Mouse (Mus musculus): ENCODE results near the gene Etl4. TPM values are rescaled to one million over a fixed set of nuclear protein-coding genes. Genes with fewer than 3 reads are reported as not detected.

Gene Etl4
- total RNA-seq, 1 experiment: 50.8 TPM

GRCm38 (mm10) chr2:20549996-20550395 is 640.4 kb downstream of the Etl4 start:
- H3K9ac ChIP-seq (ENCODE audit: insufficient read depth, low read depth, low read length, poor library complexity, severe bottlenecking): no peak overlapping the region
- H3K4me3 ChIP-seq (ENCODE audit: insufficient read depth in 1 of 2, low read depth in 1 of 2, low read length in 2 of 2, poor library complexity in 1 of 2, severe bottlenecking in 1 of 2): no peak overlapping the region
- H3K9me3 ChIP-seq (ENCODE audit: control insufficient read depth, insufficient read depth, low read depth, low read length): no peaks in the 10 kb centered on the region
- in situ Hi-C loops (cut with MboI; ENCODE audit: low sequenced_read_pairs in 2 of 2, unreplicated experiment in 2 of 2): no loop called here
- DNase-seq (ENCODE audit: low read depth, low spot score): no peak
- peaks cover 12 to 15% of the 10 kb centered on the region in 2 experiments for H3K4me1 ChIP-seq (ENCODE audit: control insufficient read depth in 2 of 2, insufficient read depth in 2 of 2, low read length in 2 of 2, poor library complexity in 1 of 2)
- H3K27ac ChIP-seq (ENCODE audit: insufficient read depth, low read depth, low read length, poor library complexity, severe bottlenecking): peak overlapping the region; percentile 66; the same call in 1 of the 2 replicates
- H3K36me3 ChIP-seq (ENCODE audit: control insufficient read depth, insufficient read depth, low read length, poor library complexity, severe bottlenecking): no peaks in the 10 kb centered on the region
- TF ChIP-seq ZC3H11A (IDR thresholded peaks at IDR 0.05; ENCODE audit: borderline replicate concordance, low read depth, low read length): no peak
- TF ChIP-seq MAFK (IDR thresholded peaks at IDR 0.05; ENCODE audit: insufficient read depth, low read depth, low read length): no peak
- TF ChIP-seq HCFC1 (IDR thresholded peaks at IDR 0.05; ENCODE audit: borderline replicate concordance, insufficient read depth, low read length): no peak

DNA sequence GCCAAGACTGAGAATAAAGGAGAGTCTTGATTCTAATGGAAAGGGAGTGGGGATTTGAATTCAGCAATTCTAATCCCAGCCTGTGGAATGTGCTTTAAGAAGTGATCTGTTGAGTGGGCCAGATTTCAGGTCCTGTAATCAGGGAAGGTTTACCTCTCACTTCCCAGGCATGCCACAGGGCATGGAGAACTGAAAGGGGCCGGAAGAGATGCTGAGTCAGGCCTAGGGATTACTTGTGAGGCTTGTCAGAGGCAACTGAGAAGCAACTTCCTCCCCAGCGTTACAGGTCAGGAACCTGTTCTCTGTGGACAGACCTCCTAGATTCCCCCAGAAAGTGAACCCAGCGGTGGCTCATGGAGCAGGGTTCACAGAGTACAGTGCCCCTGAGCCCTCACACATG is 646.1 kb downstream of the Etl4 start:
- Histone ChIP-seq H3K27ac (ENCODE audit: insufficient read depth, low read depth, low read length, poor library complexity, severe bottlenecking) (peak overlapping the region; percentile 48; the same call in 1 of the 2 replicates), H3K9me3 (ENCODE audit: control insufficient read depth, insufficient read depth, low read depth, low read length) (no peaks in the 10 kb centered on the region), H3K4me3 (ENCODE audit: insufficient read depth in 1 of 2, low read depth in 1 of 2, low read length in 2 of 2, poor library complexity in 1 of 2, severe bottlenecking in 1 of 2) (no peak overlapping the region), H3K4me1 (ENCODE audit: control insufficient read depth in 2 of 2, insufficient read depth in 2 of 2, low read length in 2 of 2, poor library complexity in 1 of 2) (peaks cover 2 to 12% of the 10 kb centered on the region in 2 experiments; a peak in 3 of 4 replicates), H3K9ac (ENCODE audit: insufficient read depth, low read depth, low read length, poor library complexity, severe bottlenecking) (peak overlapping the region; percentile 30; the same call in 1 of the 2 replicates), H3K36me3 (ENCODE audit: control insufficient read depth, insufficient read depth, low read length, poor library complexity, severe bottlenecking) (no peaks in the 10 kb centered on the region)
- in situ Hi-C loops (cut with MboI; ENCODE audit: low sequenced_read_pairs in 2 of 2, unreplicated experiment in 2 of 2): no loop called here
- no peak for DNase-seq (ENCODE audit: low read depth, low spot score)
- TF ChIP-seq MAFK (IDR thresholded peaks at IDR 0.05; ENCODE audit: insufficient read depth, low read depth, low read length) (peak; percentile 71), ZC3H11A (IDR thresholded peaks at IDR 0.05; ENCODE audit: borderline replicate concordance, low read depth, low read length) (no peak), HCFC1 (IDR thresholded peaks at IDR 0.05; ENCODE audit: borderline replicate concordance, insufficient read depth, low read length) (no peak)

DNA sequence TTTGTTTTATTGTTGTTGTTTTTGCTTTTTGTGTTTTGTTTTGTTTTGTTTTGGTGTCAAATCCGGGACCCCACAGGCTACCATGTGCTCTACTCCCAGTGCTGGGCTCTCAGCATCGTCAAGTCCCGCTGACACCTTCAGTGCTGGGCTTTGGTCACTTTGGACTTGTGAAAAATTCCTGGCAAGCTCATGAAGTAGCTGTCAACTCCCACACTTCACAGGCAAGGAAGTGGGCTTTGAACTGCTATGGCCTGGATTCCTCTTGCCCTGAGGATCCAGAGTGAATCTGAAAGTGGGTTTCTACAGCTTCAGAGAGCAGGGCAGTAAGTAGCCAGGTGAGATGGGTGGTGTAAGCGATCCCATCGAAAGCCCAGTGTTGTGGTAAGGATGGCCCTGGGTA is 649.5 kb downstream of the Etl4 start:
- no peak for TF ChIP-seq MAFK (IDR thresholded peaks at IDR 0.05; ENCODE audit: insufficient read depth, low read depth, low read length)
- no peak for TF ChIP-seq HCFC1 (IDR thresholded peaks at IDR 0.05; ENCODE audit: borderline replicate concordance, insufficient read depth, low read length)
- no peak for TF ChIP-seq ZC3H11A (IDR thresholded peaks at IDR 0.05; ENCODE audit: borderline replicate concordance, low read depth, low read length)
- TF ChIP-seq CHD2 (IDR thresholded peaks at IDR 0.05; ENCODE audit: low read depth, low read length): no peak
- TF ChIP-seq ZNF384 (IDR thresholded peaks at IDR 0.05; ENCODE audit: low read depth, low read length): no peak
- H3K27ac ChIP-seq (ENCODE audit: insufficient read depth, low read depth, low read length, poor library complexity, severe bottlenecking): no peak overlapping the region
- in situ Hi-C loops (cut with MboI; ENCODE audit: low sequenced_read_pairs in 2 of 2, unreplicated experiment in 2 of 2): no loop called here

GRCm38 (mm10) chr2:20559723-20560122 is 650.1 kb downstream of the Etl4 start:
- Histone ChIP-seq H3K4me3 (ENCODE audit: insufficient read depth in 1 of 2, low read depth in 1 of 2, low read length in 2 of 2, poor library complexity in 1 of 2, severe bottlenecking in 1 of 2) (no peak overlapping the region), H3K9ac (ENCODE audit: insufficient read depth, low read depth, low read length, poor library complexity, severe bottlenecking) (peak overlapping the region; percentile 10; the same call in 1 of the 2 replicates), H3K9me3 (ENCODE audit: control insufficient read depth, insufficient read depth, low read depth, low read length) (no peaks in the 10 kb centered on the region), H3K27ac (ENCODE audit: insufficient read depth, low read depth, low read length, poor library complexity, severe bottlenecking) (peak overlapping the region; percentile 55; the same call in 1 of the 2 replicates), H3K4me1 (ENCODE audit: control insufficient read depth in 2 of 2, insufficient read depth in 2 of 2, low read length in 2 of 2, poor library complexity in 1 of 2) (peaks cover 5 to 16% of the 10 kb centered on the region in 2 experiments), H3K36me3 (ENCODE audit: control insufficient read depth, insufficient read depth, low read length, poor library complexity, severe bottlenecking) (no peaks in the 10 kb centered on the region)
- DNase-seq (ENCODE audit: low read depth, low spot score): no peak
- in situ Hi-C loops (cut with MboI; ENCODE audit: low sequenced_read_pairs in 2 of 2, unreplicated experiment in 2 of 2): no loop called here
- no peak for TF ChIP-seq ZC3H11A (IDR thresholded peaks at IDR 0.05; ENCODE audit: borderline replicate concordance, low read depth, low read length)
- no peak for TF ChIP-seq HCFC1 (IDR thresholded peaks at IDR 0.05; ENCODE audit: borderline replicate concordance, insufficient read depth, low read length)
- no peak for TF ChIP-seq ZNF384 (IDR thresholded peaks at IDR 0.05; ENCODE audit: low read depth, low read length)
- no peak for TF ChIP-seq MAFK (IDR thresholded peaks at IDR 0.05; ENCODE audit: insufficient read depth, low read depth, low read length)
- TF ChIP-seq CHD2 (IDR thresholded peaks at IDR 0.05; ENCODE audit: low read depth, low read length): no peak

More for the DNA sequence above, 649.5 kb downstream of the Etl4 start:
- DNase-seq (ENCODE audit: low read depth, low spot score): no peak
- Histone ChIP-seq H3K4me3 (ENCODE audit: insufficient read depth in 1 of 2, low read depth in 1 of 2, low read length in 2 of 2, poor library complexity in 1 of 2, severe bottlenecking in 1 of 2) (no peak overlapping the region), H3K9ac (ENCODE audit: insufficient read depth, low read depth, low read length, poor library complexity, severe bottlenecking) (no peak overlapping the region), H3K4me1 (ENCODE audit: control insufficient read depth in 2 of 2, insufficient read depth in 2 of 2, low read length in 2 of 2, poor library complexity in 1 of 2) (peaks cover 5 to 16% of the 10 kb centered on the region in 2 experiments), H3K36me3 (ENCODE audit: control insufficient read depth, insufficient read depth, low read length, poor library complexity, severe bottlenecking) (no peaks in the 10 kb centered on the region), H3K9me3 (ENCODE audit: control insufficient read depth, insufficient read depth, low read depth, low read length) (no peaks in the 10 kb centered on the region)

- no peak for DNase-seq (ENCODE audit: low read depth, low spot score)
- Histone ChIP-seq H3K9me3 (ENCODE audit: control insufficient read depth, insufficient read depth, low read depth, low read length) (no peaks in the 10 kb centered on the region), H3K36me3 (ENCODE audit: control insufficient read depth, insufficient read depth, low read length, poor library complexity, severe bottlenecking) (no peaks in the 10 kb centered on the region), H3K4me3 (ENCODE audit: insufficient read depth in 1 of 2, low read depth in 1 of 2, low read length in 2 of 2, poor library complexity in 1 of 2, severe bottlenecking in 1 of 2) (no peak overlapping the region), H3K9ac (ENCODE audit: insufficient read depth, low read depth, low read length, poor library complexity, severe bottlenecking) (no peak overlapping the region), H3K27ac (ENCODE audit: insufficient read depth, low read depth, low read length, poor library complexity, severe bottlenecking) (no peak overlapping the region), H3K4me1 (ENCODE audit: control insufficient read depth in 2 of 2, insufficient read depth in 2 of 2, low read length in 2 of 2, poor library complexity in 1 of 2) (peaks cover 5 to 16% of the 10 kb centered on the region in 2 experiments)
- in situ Hi-C loops (cut with MboI; ENCODE audit: low sequenced_read_pairs in 2 of 2, unreplicated experiment in 2 of 2): no loop called here
- no peak for TF ChIP-seq HCFC1 (IDR thresholded peaks at IDR 0.05; ENCODE audit: borderline replicate concordance, insufficient read depth, low read length)
- TF ChIP-seq CHD2 (IDR thresholded peaks at IDR 0.05; ENCODE audit: low read depth, low read length): no peak
- TF ChIP-seq ZC3H11A (IDR thresholded peaks at IDR 0.05; ENCODE audit: borderline replicate concordance, low read depth, low read length): no peak
- no peak for TF ChIP-seq MAFK (IDR thresholded peaks at IDR 0.05; ENCODE audit: insufficient read depth, low read depth, low read length)
- no peak for TF ChIP-seq ZNF384 (IDR thresholded peaks at IDR 0.05; ENCODE audit: low read depth, low read length)
Measured at GRCm38 (mm10) chr2:20560581-20560980, 651.0 kb downstream of the Etl4 start.

All from ES-E14 (cell line).